Mouse (Mus musculus): Measurements from ENCODE around the gene Pxk. TPM values are rescaled to one million over a fixed set of nuclear protein-coding genes. Genes with fewer than 3 reads are reported as not detected.

Gene Pxk
- polyA plus RNA-seq, 1 experiment, result 21.9 TPM

DNA sequence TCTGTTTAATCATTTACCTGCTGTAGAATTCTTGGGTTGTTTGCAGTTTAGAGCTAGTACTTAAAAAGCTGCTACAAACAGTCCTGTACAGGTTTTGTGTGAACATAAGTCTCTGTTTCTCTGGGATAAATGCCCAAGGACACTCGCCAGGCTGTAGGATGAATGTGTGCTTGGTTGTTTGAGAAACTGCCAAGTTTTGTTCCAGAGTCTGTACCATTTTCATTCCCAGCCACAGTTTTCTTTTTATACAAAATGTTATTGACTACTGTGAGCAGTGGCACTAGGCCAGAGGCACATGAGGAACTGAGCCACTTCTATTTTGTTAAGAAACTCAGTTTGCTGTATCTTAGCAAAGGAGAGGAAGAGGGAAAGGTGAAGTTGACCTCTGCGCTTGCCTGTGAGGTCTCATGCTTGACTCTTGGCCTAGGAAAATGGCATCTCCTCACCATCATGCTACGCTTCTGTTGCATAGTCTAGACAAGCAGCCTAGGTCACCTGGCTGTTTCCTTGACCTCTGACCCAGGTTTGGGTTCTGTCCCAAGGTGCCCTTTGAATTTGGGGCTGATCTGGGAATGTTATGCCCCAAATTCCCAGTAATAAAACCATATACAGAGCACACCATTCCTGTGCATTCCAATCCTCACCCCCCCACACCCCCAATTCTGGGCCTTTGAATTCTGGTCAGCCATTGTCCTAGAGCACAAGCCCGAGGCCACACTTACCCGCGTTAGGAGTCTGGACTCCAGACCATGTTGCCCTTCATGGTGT lies 88.5 kb downstream of the Pxk start:
- no peaks in the 10 kb centered on the region for H3K4me1 ChIP-seq (ENCODE audit: control insufficient read depth, insufficient read depth, low read length)
- no peak overlapping the region for H3K4me3 ChIP-seq (replicated peaks; ENCODE audit: control insufficient read depth, low read depth, low read length)
- 86% methylated on average over 6 of the region's 6 CpGs for WGBS
- H3K27ac ChIP-seq (ENCODE audit: control insufficient read depth, insufficient read depth, low read depth, low read length, poor library complexity), result no peak overlapping the region
- TF ChIP-seq POLR2A (IDR thresholded peaks at IDR 0.05; ENCODE audit: borderline replicate concordance, control insufficient read depth, low read depth, low read length) (no peak), CTCF (IDR thresholded peaks at IDR 0.05; ENCODE audit: control insufficient read depth, insufficient read depth, low read length) (no peak)

DNA sequence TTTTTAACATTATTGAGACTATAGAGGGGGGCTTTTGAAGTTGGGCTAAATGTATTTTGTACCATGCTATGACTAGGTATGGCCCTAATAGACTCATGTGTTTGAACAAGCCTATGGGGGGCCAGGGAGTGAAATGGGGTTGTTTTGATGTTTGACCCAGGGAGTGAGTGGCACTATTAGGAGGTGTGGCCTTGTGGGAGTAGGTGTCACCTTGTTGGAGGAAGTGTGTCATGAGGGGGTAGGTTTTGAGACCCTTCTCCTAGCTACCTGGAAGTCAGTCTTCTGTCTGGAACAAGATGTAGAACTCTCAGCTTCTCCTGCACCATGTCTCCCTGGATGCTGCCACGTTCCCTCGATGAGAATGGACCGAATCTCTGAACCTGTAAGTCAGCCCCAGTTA lies 92.5 kb downstream of the Pxk start:
- Histone ChIP-seq H3K27ac (ENCODE audit: control insufficient read depth, insufficient read depth, low read depth, low read length, poor library complexity) (no peak overlapping the region), H3K4me1 (ENCODE audit: control insufficient read depth, insufficient read depth, low read length) (no peaks in the 10 kb centered on the region), H3K4me3 (replicated peaks; ENCODE audit: control insufficient read depth, low read depth, low read length) (no peak overlapping the region)
- WGBS, result 84% methylated on average over 3 of the region's 3 CpGs
- TF ChIP-seq CTCF (IDR thresholded peaks at IDR 0.05; ENCODE audit: control insufficient read depth, insufficient read depth, low read length) (no peak), POLR2A (IDR thresholded peaks at IDR 0.05; ENCODE audit: borderline replicate concordance, control insufficient read depth, low read depth, low read length) (no peak)

DNA sequence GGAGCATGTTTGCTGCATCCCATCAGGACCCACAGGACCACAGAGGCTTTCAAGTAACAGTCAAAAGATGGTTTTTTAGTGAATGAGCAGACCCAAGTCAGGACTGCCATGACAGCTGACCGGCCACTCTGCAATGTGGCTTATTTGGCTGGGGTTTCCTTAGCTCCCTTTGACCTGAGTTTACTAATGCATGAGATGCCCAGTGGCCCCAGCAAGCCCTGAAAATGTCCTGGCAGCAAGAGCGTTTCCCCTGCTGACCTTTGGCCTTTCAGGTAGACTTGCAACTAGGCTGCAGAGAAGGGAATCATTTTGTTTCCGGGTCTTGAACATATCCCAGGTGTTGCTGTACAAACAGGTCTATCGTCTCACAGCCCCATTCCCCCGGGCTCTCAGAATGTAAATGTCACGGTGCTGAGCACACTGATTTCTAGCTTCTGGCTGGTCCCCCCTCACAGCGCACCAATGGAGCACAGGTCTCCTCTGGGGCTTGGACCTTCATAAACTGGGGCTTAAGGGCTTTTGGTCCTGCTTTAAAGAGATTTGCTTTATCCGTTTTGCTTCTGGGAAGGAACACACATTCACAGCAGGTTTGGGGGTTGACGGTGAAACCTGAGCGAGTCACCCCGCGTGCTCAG lies 93.4 kb downstream of the Pxk start:
- no peak overlapping the region for H3K4me3 ChIP-seq (replicated peaks; ENCODE audit: control insufficient read depth, low read depth, low read length)
- H3K27ac ChIP-seq (ENCODE audit: control insufficient read depth, insufficient read depth, low read depth, low read length, poor library complexity), result no peak overlapping the region
- TF ChIP-seq POLR2A (IDR thresholded peaks at IDR 0.05; ENCODE audit: borderline replicate concordance, control insufficient read depth, low read depth, low read length), result no peak
- TF ChIP-seq CTCF (IDR thresholded peaks at IDR 0.05; ENCODE audit: control insufficient read depth, insufficient read depth, low read length), result no peak
- H3K4me1 ChIP-seq (ENCODE audit: control insufficient read depth, insufficient read depth, low read length), result no peaks in the 10 kb centered on the region
- WGBS, result 85% methylated on average over 12 of the region's 12 CpGs

DNA sequence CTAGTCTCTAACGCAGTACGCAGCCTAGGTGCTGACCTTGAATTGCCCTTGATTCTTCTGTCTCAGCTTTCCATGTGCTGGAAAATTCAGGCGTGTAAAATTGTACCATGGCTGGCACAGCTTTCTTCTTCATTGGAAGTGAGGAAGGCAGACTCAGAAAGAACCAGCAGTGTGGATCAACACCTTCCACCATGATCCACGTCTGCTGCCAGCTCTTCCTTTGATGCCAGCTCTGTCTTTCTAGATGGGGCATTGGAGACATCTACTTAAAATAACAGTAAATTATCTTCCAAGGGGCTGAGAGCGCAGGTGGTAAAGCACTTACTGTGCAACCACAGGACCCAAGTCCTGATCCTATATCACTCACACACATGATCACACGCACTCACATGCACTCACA lies 94.7 kb downstream of the Pxk start:
- no peaks in the 10 kb centered on the region for H3K4me1 ChIP-seq (ENCODE audit: control insufficient read depth, insufficient read depth, low read length)
- no peak overlapping the region for H3K27ac ChIP-seq (ENCODE audit: control insufficient read depth, insufficient read depth, low read depth, low read length, poor library complexity)
- TF ChIP-seq CTCF (IDR thresholded peaks at IDR 0.05; ENCODE audit: control insufficient read depth, insufficient read depth, low read length) (no peak), POLR2A (IDR thresholded peaks at IDR 0.05; ENCODE audit: borderline replicate concordance, control insufficient read depth, low read depth, low read length) (no peak)
- WGBS, result 84% methylated on average over 6 of the region's 6 CpGs
- no peak overlapping the region for H3K4me3 ChIP-seq (replicated peaks; ENCODE audit: control insufficient read depth, low read depth, low read length)

DNA sequence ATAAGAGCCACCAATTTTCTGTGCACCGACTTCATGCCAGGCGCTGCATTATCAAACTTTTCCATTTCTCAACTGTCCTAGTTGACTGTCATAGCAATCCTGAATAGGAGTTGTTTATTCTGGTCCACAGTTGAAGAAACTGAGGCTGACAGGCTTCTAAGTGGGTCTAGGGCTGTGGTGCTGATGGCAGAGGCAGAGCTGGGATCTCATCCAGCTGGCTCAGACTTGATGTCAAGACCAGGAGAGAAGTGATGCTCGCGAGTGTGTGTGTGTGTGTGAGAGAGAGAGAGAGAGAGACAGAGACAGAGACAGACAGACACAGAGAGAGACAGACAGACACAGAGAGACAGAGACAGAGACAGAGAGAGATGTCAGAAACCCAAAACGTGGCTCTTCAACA lies 102.8 kb downstream of the Pxk start:
- no peak for TF ChIP-seq POLR2A (IDR thresholded peaks at IDR 0.05; ENCODE audit: borderline replicate concordance, control insufficient read depth, low read depth, low read length)
- TF ChIP-seq CTCF (IDR thresholded peaks at IDR 0.05; ENCODE audit: control insufficient read depth, insufficient read depth, low read length), result no peak
- 80% methylated on average over 5 of the region's 5 CpGs for WGBS
- Histone ChIP-seq H3K4me3 (replicated peaks; ENCODE audit: control insufficient read depth, low read depth, low read length) (no peak overlapping the region), H3K4me1 (ENCODE audit: control insufficient read depth, insufficient read depth, low read length) (no peaks in the 10 kb centered on the region), H3K27ac (ENCODE audit: control insufficient read depth, insufficient read depth, low read depth, low read length, poor library complexity) (no peak overlapping the region)

DNA sequence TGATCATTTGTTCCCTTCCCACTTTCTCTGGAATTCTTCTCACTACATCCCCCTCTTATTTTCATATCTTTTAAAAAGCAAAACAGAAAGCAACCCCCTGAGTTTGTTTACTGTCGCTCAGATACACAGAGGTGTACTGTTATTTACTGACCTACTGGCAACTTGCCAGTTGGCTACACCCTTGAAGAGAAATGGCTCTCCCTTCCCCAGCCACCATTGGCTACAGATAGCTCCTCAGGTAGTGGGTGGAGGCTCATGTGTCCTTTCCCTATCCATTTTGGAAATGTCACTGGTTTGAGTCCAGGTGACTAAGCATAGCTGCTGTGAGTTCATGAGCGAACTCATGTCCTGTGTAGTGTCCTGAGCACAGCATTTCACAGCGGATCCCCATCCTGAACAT lies 103.7 kb downstream of the Pxk start:
- H3K4me3 ChIP-seq (replicated peaks; ENCODE audit: control insufficient read depth, low read depth, low read length), result no peak overlapping the region
- H3K27ac ChIP-seq (ENCODE audit: control insufficient read depth, insufficient read depth, low read depth, low read length, poor library complexity), result no peak overlapping the region
- no peaks in the 10 kb centered on the region for H3K4me1 ChIP-seq (ENCODE audit: control insufficient read depth, insufficient read depth, low read length)
- TF ChIP-seq CTCF (IDR thresholded peaks at IDR 0.05; ENCODE audit: control insufficient read depth, insufficient read depth, low read length) (no peak), POLR2A (IDR thresholded peaks at IDR 0.05; ENCODE audit: borderline replicate concordance, control insufficient read depth, low read depth, low read length) (no peak)
- WGBS, result 65% methylated on average over 3 of the region's 3 CpGs

DNA sequence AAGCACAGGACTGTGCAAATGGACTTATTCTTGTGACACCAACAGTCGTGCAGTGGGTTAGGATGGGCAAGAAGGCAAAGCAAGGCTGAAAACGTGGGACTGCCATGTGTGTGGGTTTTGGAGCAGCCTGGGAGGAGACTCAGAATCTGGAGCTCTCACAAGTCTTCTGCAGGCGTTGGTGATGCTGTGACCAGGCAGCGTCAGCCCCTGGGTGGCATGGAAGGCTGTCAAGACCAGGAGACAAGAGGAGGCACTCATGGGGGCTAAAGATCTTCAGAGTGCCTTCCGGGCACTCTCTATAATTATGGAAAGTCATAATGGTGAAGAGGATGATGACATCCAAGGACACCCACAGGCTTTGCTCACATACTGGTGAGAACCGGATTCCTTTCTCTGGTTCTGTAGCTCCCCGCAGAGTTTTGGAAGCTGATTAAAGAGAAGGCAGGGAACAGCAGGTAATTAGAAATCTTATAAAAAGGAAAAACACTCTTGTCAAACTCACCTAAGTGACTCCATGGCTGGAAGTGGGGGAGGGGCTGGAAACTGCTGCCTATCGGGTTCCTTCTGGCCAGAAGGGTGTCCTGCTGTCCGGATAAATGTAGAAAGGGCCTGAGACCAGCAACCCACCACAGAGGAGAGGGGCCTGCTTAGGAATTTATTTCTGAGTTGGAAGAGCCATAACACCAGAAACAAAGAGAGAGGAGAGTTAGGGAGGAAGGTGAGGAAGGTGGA lies 108.3 kb downstream of the Pxk start:
- WGBS, result 72% methylated on average over 9 of the region's 9 CpGs
- no peak for TF ChIP-seq CTCF (IDR thresholded peaks at IDR 0.05; ENCODE audit: control insufficient read depth, insufficient read depth, low read length)
- TF ChIP-seq POLR2A (IDR thresholded peaks at IDR 0.05; ENCODE audit: borderline replicate concordance, control insufficient read depth, low read depth, low read length), result no peak

DNA sequence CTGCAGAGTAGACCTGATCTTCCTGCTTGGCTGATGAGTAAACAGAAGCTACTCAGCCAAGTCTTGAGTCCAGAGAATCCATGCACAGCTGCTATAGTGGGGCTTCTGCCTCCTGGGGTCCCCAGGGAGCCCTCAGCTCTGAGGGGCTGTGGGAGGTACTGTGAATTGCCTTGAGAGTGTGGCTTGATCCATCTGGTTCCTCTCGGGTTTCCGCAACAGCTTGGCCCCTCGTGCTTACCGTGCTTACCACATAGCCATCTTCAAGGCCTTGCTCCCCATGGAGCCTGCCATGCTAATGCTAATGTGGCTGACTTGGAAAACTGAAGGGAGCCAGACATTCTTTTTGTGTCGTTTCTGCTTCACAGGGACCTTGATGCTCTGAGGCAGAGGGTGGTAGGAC lies 109.1 kb downstream of the Pxk start:
- 62% methylated on average over 5 of the region's 5 CpGs for WGBS
- Histone ChIP-seq H3K27ac (ENCODE audit: control insufficient read depth, insufficient read depth, low read depth, low read length, poor library complexity) (no peak overlapping the region), H3K4me3 (replicated peaks; ENCODE audit: control insufficient read depth, low read depth, low read length) (no peak overlapping the region), H3K4me1 (ENCODE audit: control insufficient read depth, insufficient read depth, low read length) (no peaks in the 10 kb centered on the region)
- TF ChIP-seq CTCF (IDR thresholded peaks at IDR 0.05; ENCODE audit: control insufficient read depth, insufficient read depth, low read length) (no peak), POLR2A (IDR thresholded peaks at IDR 0.05; ENCODE audit: borderline replicate concordance, control insufficient read depth, low read depth, low read length) (no peak)

More for the DNA sequence above, 108.3 kb downstream of the Pxk start:
- no peak overlapping the region for H3K27ac ChIP-seq (ENCODE audit: control insufficient read depth, insufficient read depth, low read depth, low read length, poor library complexity)
- no peak overlapping the region for H3K4me3 ChIP-seq (replicated peaks; ENCODE audit: control insufficient read depth, low read depth, low read length)
- H3K4me1 ChIP-seq (ENCODE audit: control insufficient read depth, insufficient read depth, low read length), result no peaks in the 10 kb centered on the region
